Mouse (Mus musculus): ENCODE measurements around the gene Plekhg5. TPM values are rescaled to one million over a fixed set of nuclear protein-coding genes. Genes with fewer than 3 reads are reported as not detected.

Plekhg5 gene
- polyA plus RNA-seq, 1 experiment: 22.0 TPM

DNA sequence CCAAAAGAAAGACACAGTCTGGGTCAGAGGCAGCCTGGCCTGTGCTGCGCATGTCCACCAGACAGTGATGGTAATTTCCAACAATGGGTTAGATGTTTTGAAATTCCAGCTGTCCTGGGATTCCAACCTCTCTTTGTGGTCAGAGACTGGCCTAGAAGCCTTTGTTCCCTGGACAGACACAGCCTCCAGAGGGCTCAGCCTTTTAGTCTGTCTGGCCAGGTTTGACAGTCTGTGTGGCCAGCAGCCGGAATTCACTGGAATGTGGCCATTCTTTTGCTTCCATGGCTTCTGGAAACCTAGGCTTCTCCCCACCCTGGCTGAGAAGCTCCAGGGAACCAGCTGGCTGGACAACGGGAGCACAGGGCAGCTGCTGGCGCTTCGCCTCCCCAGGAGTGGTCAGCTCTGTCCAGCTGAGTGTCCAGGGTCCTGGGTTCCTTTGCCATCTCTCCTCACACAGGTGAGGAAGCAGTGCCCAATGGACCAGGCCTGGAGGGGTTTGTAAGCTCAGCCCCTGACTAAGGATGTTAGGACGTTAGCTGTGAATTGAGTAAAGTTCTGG, 4.1 kb upstream of the Plekhg5 start:
- 97% methylated on average over 6 of the region's 6 CpGs for WGBS
- no peak for DNase-seq
- Histone ChIP-seq H3K4me1 (replicated peaks; ENCODE audit: control insufficient read depth, insufficient read depth, low read length) (no peaks in the 10 kb centered on the region), H3K27ac (ENCODE audit: control insufficient read depth, insufficient read depth, low read length) (no peak overlapping the region), H3K4me3 (ENCODE audit: control insufficient read depth, insufficient read depth, low read length) (no peak overlapping the region), H3K27me3 (ENCODE audit: control insufficient read depth, insufficient read depth, low read length) (no peaks in the 10 kb centered on the region; the same call in 1 of the 2 replicates), H3K36me3 (ENCODE audit: control insufficient read depth, insufficient read depth, low read length) (no peaks in the 10 kb centered on the region)
- TF ChIP-seq CTCF (IDR thresholded peaks at IDR 0.05; ENCODE audit: borderline replicate concordance, control insufficient read depth, extremely low read depth, insufficient read depth, low read length, poor library complexity): no peak

DNA sequence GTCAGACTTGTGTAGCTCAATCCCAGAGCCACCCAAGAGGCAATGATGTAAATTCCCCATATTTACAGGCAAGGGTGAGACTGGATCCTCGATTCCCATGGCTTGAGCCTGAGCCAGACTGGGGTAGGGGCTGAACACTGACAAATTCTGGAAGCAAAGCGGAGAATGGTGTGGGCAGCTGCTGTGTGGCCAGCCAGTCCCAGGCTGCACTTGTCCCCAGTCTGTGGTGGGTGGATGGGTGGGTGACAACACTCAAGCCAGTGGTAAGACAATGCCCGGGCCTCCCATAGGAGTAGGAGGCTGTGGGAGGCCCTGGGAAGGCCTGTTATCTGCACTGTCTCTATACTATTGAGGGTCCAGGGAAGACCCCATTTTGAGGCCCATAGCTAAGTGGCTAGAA, 3.1 kb upstream of the Plekhg5 start:
- H3K36me3 ChIP-seq (ENCODE audit: control insufficient read depth, insufficient read depth, low read length): no peaks in the 10 kb centered on the region

DNA sequence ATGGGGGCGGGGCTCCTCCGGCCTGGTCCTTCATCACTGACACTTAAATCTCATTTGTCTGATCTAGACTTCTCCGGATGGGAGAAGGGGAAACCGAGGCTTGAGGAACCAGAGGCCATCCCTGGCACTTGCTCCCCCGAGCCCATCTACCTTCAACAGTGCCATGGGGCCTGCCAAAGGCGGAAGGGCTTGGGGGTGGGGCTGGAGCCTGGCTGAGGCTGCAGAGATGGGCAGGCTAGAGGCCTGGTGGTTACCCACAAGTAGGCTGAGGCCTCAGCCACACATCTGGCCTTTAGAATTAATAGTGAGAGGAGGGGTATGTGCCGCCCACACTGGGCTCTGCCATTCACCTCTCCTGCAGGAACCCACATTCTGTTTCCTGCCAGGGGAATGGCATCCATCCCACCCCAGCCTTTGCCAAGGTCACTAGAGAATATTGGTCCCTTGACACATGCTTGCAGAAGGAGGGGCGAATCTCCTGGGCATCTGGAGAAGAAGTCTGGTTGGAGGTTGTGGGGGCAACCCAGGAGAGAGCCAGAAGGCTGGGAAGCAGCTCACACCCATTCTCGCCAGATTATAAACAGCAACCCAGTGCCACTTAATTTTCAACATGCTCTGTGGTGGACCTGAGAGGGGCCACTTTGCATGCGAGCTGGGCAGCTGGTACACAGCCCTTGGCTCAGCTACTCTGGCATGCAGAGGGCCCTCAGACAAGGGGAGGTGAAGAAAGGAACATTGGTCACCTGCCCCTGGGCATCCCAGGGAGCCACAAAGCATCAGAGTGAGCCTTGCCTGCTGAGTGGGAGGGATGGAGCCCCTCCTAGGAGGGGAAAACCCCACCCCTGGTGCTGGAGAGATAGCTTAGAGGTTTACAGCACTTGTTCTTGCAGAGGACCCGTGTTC, 1.6 kb upstream of the Plekhg5 start:
- Histone ChIP-seq H3K36me3 (ENCODE audit: control insufficient read depth, insufficient read depth, low read length) (no peaks in the 10 kb centered on the region), H3K4me3 (ENCODE audit: control insufficient read depth, insufficient read depth, low read length) (no peak overlapping the region), H3K4me1 (replicated peaks; ENCODE audit: control insufficient read depth, insufficient read depth, low read length) (no peaks in the 10 kb centered on the region), H3K27ac (ENCODE audit: control insufficient read depth, insufficient read depth, low read length) (no peak overlapping the region), H3K27me3 (ENCODE audit: control insufficient read depth, insufficient read depth, low read length) (no peaks in the 10 kb centered on the region; the same call in 1 of the 2 replicates)
- TF ChIP-seq POLR2A (IDR thresholded peaks at IDR 0.05; ENCODE audit: control insufficient read depth, extremely low read depth, insufficient read depth, low read length, poor library complexity) (no peak), CTCF (IDR thresholded peaks at IDR 0.05; ENCODE audit: borderline replicate concordance, control insufficient read depth, extremely low read depth, insufficient read depth, low read length, poor library complexity) (no peak)
- no peak for DNase-seq
- WGBS: 50% methylated on average over 11 of the region's 11 CpGs

More for the DNA sequence above, 3.1 kb upstream of the Plekhg5 start:
- no peak for DNase-seq
- H3K4me3 ChIP-seq (ENCODE audit: control insufficient read depth, insufficient read depth, low read length): no peak overlapping the region
- 84% methylated on average over 3 of the region's 3 CpGs for WGBS
- no peaks in the 10 kb centered on the region; the same call in 1 of the 2 replicates for H3K27me3 ChIP-seq (ENCODE audit: control insufficient read depth, insufficient read depth, low read length)
- TF ChIP-seq POLR2A (IDR thresholded peaks at IDR 0.05; ENCODE audit: control insufficient read depth, extremely low read depth, insufficient read depth, low read length, poor library complexity): no peak
- TF ChIP-seq CTCF (IDR thresholded peaks at IDR 0.05; ENCODE audit: borderline replicate concordance, control insufficient read depth, extremely low read depth, insufficient read depth, low read length, poor library complexity): no peak
- no peak overlapping the region for H3K27ac ChIP-seq (ENCODE audit: control insufficient read depth, insufficient read depth, low read length)
- H3K4me1 ChIP-seq (replicated peaks; ENCODE audit: control insufficient read depth, insufficient read depth, low read length): no peaks in the 10 kb centered on the region

DNA sequence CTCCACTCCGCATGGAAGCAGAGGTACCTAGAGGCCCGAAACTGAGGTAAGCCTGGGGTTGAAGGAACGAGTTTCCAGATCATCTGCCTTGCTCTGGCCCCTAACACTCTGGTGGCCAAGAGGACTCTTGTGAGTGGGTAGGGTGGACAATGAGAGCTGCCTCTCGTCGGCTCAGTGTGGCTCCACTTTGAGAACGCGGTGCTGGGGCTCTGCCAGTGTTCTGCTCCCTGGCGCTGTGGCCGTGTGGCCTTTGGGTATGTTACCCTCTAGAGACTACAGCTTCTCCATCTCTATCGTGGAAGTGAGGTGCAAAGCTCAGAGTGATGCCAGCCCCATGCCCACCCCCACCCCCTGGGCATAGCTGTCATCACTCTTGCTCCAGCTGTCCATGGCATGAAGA, 357 bp downstream of the Plekhg5 start:
- no peak for DNase-seq
- H3K36me3 ChIP-seq (ENCODE audit: control insufficient read depth, insufficient read depth, low read length): no peaks in the 10 kb centered on the region
- H3K4me1 ChIP-seq (replicated peaks; ENCODE audit: control insufficient read depth, insufficient read depth, low read length): no peaks in the 10 kb centered on the region
- H3K27ac ChIP-seq (ENCODE audit: control insufficient read depth, insufficient read depth, low read length): no peak overlapping the region
- no peak for TF ChIP-seq POLR2A (IDR thresholded peaks at IDR 0.05; ENCODE audit: control insufficient read depth, extremely low read depth, insufficient read depth, low read length, poor library complexity)
- no peak overlapping the region for H3K4me3 ChIP-seq (ENCODE audit: control insufficient read depth, insufficient read depth, low read length)
- WGBS: 20% methylated on average over 10 of the region's 10 CpGs
- no peaks in the 10 kb centered on the region; the same call in 1 of the 2 replicates for H3K27me3 ChIP-seq (ENCODE audit: control insufficient read depth, insufficient read depth, low read length)

DNA sequence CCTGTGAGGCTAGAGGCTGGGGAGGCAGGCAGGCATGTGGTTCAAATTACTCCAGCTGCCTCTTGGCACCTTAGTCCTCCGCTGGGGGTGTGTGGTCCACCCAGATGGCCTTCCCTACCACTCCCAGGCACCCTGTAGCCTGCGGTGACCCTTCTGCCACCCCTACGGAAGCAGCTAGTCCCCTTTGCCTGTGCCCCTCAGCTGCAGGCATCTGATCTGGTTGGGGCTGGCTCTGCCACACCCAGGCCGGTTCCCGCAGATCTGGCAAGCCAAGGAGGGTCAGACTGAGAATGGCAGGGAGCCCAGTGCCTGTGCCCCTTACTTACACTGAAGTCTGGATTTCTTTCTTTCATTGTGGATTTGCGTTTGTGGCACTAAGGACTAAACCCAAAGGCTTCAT, 1.4 kb downstream of the Plekhg5 start:
- Histone ChIP-seq H3K27ac (ENCODE audit: control insufficient read depth, insufficient read depth, low read length) (no peak overlapping the region), H3K36me3 (ENCODE audit: control insufficient read depth, insufficient read depth, low read length) (no peaks in the 10 kb centered on the region), H3K4me3 (ENCODE audit: control insufficient read depth, insufficient read depth, low read length) (no peak overlapping the region), H3K27me3 (ENCODE audit: control insufficient read depth, insufficient read depth, low read length) (no peaks in the 10 kb centered on the region; the same call in 1 of the 2 replicates), H3K4me1 (replicated peaks; ENCODE audit: control insufficient read depth, insufficient read depth, low read length) (no peaks in the 10 kb centered on the region)
- no peak for DNase-seq
- WGBS: 82% methylated on average over 6 of the region's 6 CpGs
- TF ChIP-seq CTCF (IDR thresholded peaks at IDR 0.05; ENCODE audit: borderline replicate concordance, control insufficient read depth, extremely low read depth, insufficient read depth, low read length, poor library complexity) (no peak), POLR2A (IDR thresholded peaks at IDR 0.05; ENCODE audit: control insufficient read depth, extremely low read depth, insufficient read depth, low read length, poor library complexity) (no peak)

DNA sequence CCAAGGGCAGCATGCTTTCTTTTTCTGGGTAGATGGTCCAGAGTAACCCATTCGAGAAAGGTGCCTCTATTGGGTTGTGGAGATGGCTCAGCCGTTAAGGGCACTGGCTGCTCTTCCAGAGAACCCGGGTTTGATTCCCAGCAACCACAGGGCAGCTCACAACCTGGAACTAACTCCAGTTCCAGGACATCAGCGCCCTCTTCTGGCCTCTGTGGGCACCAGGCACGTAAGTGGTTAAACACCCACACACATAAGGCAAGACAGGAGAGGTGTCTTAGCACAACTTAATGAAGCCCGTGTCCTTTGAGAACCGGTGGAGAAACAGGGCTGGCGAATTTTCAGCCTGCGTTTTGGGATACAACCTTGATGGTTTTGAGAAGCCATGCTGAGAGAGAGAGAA, 2.2 kb downstream of the Plekhg5 start:
- DNase-seq: no peak
- no peaks in the 10 kb centered on the region for H3K4me1 ChIP-seq (replicated peaks; ENCODE audit: control insufficient read depth, insufficient read depth, low read length)
- no peak overlapping the region for H3K27ac ChIP-seq (ENCODE audit: control insufficient read depth, insufficient read depth, low read length)
- no peak overlapping the region for H3K4me3 ChIP-seq (ENCODE audit: control insufficient read depth, insufficient read depth, low read length)
- TF ChIP-seq POLR2A (IDR thresholded peaks at IDR 0.05; ENCODE audit: control insufficient read depth, extremely low read depth, insufficient read depth, low read length, poor library complexity) (no peak), CTCF (IDR thresholded peaks at IDR 0.05; ENCODE audit: borderline replicate concordance, control insufficient read depth, extremely low read depth, insufficient read depth, low read length, poor library complexity) (no peak)
- H3K36me3 ChIP-seq (ENCODE audit: control insufficient read depth, insufficient read depth, low read length): no peaks in the 10 kb centered on the region
- H3K27me3 ChIP-seq (ENCODE audit: control insufficient read depth, insufficient read depth, low read length): no peaks in the 10 kb centered on the region; the same call in 1 of the 2 replicates
- 92% methylated on average over 9 of the region's 9 CpGs for WGBS
